In the genomic region with DNA sequence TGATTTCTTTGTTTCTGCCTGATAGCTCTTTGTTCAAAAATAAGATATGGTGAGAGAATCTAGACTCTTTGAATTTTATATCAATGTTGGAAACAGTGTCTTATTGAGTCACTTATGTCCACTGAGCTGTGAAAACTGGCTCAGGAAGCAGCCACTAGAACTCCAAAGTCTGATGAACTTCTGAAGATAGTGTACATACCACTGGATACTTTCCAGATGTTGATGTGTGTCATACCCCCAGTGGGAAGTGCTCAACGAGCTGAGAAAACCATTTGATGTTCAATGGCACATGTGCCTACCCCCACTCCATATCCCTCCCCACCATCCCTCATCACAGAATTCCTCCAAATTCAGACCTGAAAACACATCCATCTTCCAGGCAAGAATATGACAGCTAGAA, we compare ENCODE assay signal across 13 mouse cellular contexts.
DNase-seq lines count a peak whose midpoint lies in the region; ATAC-seq and TF ChIP-seq lines count a peak whose summit lies in the region.
"Had no signal": no experiment of that assay in that cellular context is flagged by ENCODE, and none has a peak within 500 bp of the region (broad histone marks: within the 10 kb centered on the region; RNA-seq: fewer than 3 reads in every experiment).

No protein-coding gene starts in this region.

- DNase-seq in heart, embryonic 10.5 days (ENCODE audit: low spot score): no peak
- DNase-seq in heart, adult 8-10 months (ENCODE audit: low spot score): no peak
- DNase-seq in liver, postnatal 0 days: no peak
- no peak for DNase-seq in liver, embryonic 11.5 days (ENCODE audit: low spot score)
- no peak for DNase-seq in urinary bladder, adult 2 months (ENCODE audit: low spot score)
- DNase-seq: adrenal gland, adult 2 months; B cell, adult 2 months; cerebellum, adult 11 months; forebrain, postnatal 0 days; retina, postnatal 1 day had no signal

- 0 out of 2 replicates have a peak, but pooled peaks cover 5% of the 10 kb centered on the region for H3K4me1 ChIP-seq in heart, embryonic 10.5 days
- H3K4me1 ChIP-seq in liver, postnatal 0 days (ENCODE audit: insufficient read depth): peaks cover 5% of the 10 kb centered on the region
- no peaks in the 10 kb centered on the region for H3K4me1 ChIP-seq in liver, embryonic 11.5 days (replicated peaks; ENCODE audit: control insufficient read depth, insufficient read depth, low read length)
- H3K4me1 ChIP-seq in embryonic facial prominence, embryonic 13.5 days: peaks cover 27% of the 10 kb centered on the region
- H3K4me1 ChIP-seq in limb, embryonic 15.5 days: no peaks in the 10 kb centered on the region; the same call in 1 of the 2 replicates

- peaks cover 44% of the 10 kb centered on the region for H3K36me3 ChIP-seq in heart, embryonic 10.5 days
- H3K36me3 ChIP-seq in liver, postnatal 0 days (replicated peaks; ENCODE audit: insufficient read depth, low read length): no peaks in the 10 kb centered on the region
- H3K36me3 ChIP-seq in liver, embryonic 11.5 days (ENCODE audit: control insufficient read depth, insufficient read depth, low read length): no peaks in the 10 kb centered on the region; the same call in 1 of the 2 replicates
- H3K36me3 ChIP-seq in embryonic facial prominence, embryonic 13.5 days: peaks cover 12% of the 10 kb centered on the region
- no peaks in the 10 kb centered on the region for H3K36me3 ChIP-seq in limb, embryonic 15.5 days

- no peak overlapping the region for H3K4me3 ChIP-seq in heart, embryonic 10.5 days
- H3K4me3 ChIP-seq in liver, postnatal 0 days (ENCODE audit: low read depth, low read length): no peak overlapping the region
- H3K4me3 ChIP-seq in liver, embryonic 11.5 days (ENCODE audit: low read depth, low read length): no peak overlapping the region
- H3K4me3 ChIP-seq in embryonic facial prominence, embryonic 13.5 days: no peak overlapping the region
- H3K4me3 ChIP-seq in limb, embryonic 15.5 days: no peak overlapping the region

- TF ChIP-seq CTCF in liver, postnatal 0 days (IDR thresholded peaks at IDR 0.05; ENCODE audit: low read depth): no peak

- no peaks in the 10 kb centered on the region for H3K27me3 ChIP-seq in heart, embryonic 10.5 days (ENCODE audit: insufficient read depth, poor library complexity, severe bottlenecking)
- H3K27me3 ChIP-seq in liver, postnatal 0 days (ENCODE audit: insufficient read depth, low read length): no peaks in the 10 kb centered on the region
- H3K27me3 ChIP-seq in liver, embryonic 11.5 days (replicated peaks; ENCODE audit: control insufficient read depth, insufficient read depth, low read length): no peaks in the 10 kb centered on the region
- H3K27me3 ChIP-seq in embryonic facial prominence, embryonic 13.5 days: no peaks in the 10 kb centered on the region
- H3K27me3 ChIP-seq in limb, embryonic 15.5 days: no peaks in the 10 kb centered on the region; the same call in 1 of the 2 replicates

- H3K9ac ChIP-seq in liver, postnatal 0 days (replicated peaks): no peak overlapping the region
- H3K9ac ChIP-seq in liver, embryonic 11.5 days (ENCODE audit: low read depth, low read length): no peak overlapping the region
- H3K9ac ChIP-seq in embryonic facial prominence, embryonic 13.5 days: no peak overlapping the region
- H3K9ac ChIP-seq in limb, embryonic 15.5 days: no peak overlapping the region
- H3K9ac ChIP-seq: forebrain, postnatal 0 days had no signal

- no peak for TF ChIP-seq EP300 in liver, postnatal 0 days (IDR thresholded peaks at IDR 0.05; ENCODE audit: low read depth)

- no peak overlapping the region for H3K4me2 ChIP-seq in liver, postnatal 0 days (ENCODE audit: low read depth, low read length)
- no peak overlapping the region for H3K4me2 ChIP-seq in liver, embryonic 11.5 days
- no peak overlapping the region for H3K4me2 ChIP-seq in embryonic facial prominence, embryonic 13.5 days
- H3K4me2 ChIP-seq in limb, embryonic 15.5 days: no peak overlapping the region

- H3K9me3 ChIP-seq in heart, embryonic 10.5 days: no peaks in the 10 kb centered on the region
- no peaks in the 10 kb centered on the region for H3K9me3 ChIP-seq in liver, postnatal 0 days (ENCODE audit: low read length)
- H3K9me3 ChIP-seq in liver, embryonic 11.5 days (ENCODE audit: control insufficient read depth, low read length): no peaks in the 10 kb centered on the region
- no peaks in the 10 kb centered on the region for H3K9me3 ChIP-seq in embryonic facial prominence, embryonic 13.5 days
- H3K9me3 ChIP-seq in limb, embryonic 15.5 days: no peaks in the 10 kb centered on the region

- no peak for ATAC-seq in liver, postnatal 0 days
- ATAC-seq in liver, embryonic 11.5 days (replicated peaks; ENCODE audit: low FRiP score): no peak
- ATAC-seq in embryonic facial prominence, embryonic 13.5 days (ENCODE audit: insufficient number of reproducible peaks, insufficient read depth, low FRiP score, low TSS enrichment, low read depth): no peak
- no peak for ATAC-seq in limb, embryonic 15.5 days (ENCODE audit: insufficient number of reproducible peaks, low FRiP score, low TSS enrichment, low read depth)
- no peak for ATAC-seq in erythroid progenitor cell, adult 5-6 weeks (replicated peaks; ENCODE audit: low FRiP score, poor library complexity, severe bottlenecking)
- ATAC-seq: forebrain, postnatal 0 days had no signal

- WGBS in heart, embryonic 10.5 days: 45% methylated on average over 1 of the region's 1 CpGs
- 42% methylated on average over 1 of the region's 1 CpGs for WGBS in liver, postnatal 0 days (ENCODE audit: insufficient replicate concordance)
- WGBS in liver, embryonic 11.5 days: 38% methylated on average over 1 of the region's 1 CpGs
- 25% methylated on average over 1 of the region's 1 CpGs for WGBS in embryonic facial prominence, embryonic 13.5 days
- WGBS in limb, embryonic 15.5 days: 19% methylated on average over 1 of the region's 1 CpGs

- H3K27ac ChIP-seq in heart, embryonic 10.5 days: peak overlapping the region; percentile 47; the same call in 1 of the 2 replicates
- peak overlapping the region; percentile 55 for H3K27ac ChIP-seq in liver, postnatal 0 days (ENCODE audit: low read depth)
- no peak overlapping the region for H3K27ac ChIP-seq in liver, embryonic 11.5 days (ENCODE audit: low read depth, low read length)
- peak overlapping the region; percentile 39; the same call in 1 of the 2 replicates for H3K27ac ChIP-seq in embryonic facial prominence, embryonic 13.5 days
- H3K27ac ChIP-seq in limb, embryonic 15.5 days: 0 out of 2 replicates have a peak overlapping the region, but pooled peaks have one; percentile 68
